Mouse (Mus musculus) G1E (cell line): Measurements from ENCODE around the gene Mterf2. TPM values are rescaled to one million over a fixed set of nuclear protein-coding genes. Genes with fewer than 3 reads are reported as not detected.

Experiments used
- ATAC-seq: 2 replicates; pipeline ENCODE4 v1.8.0; 2016; ENCODE audit warnings: mild to moderate bottlenecking; ENCODE audit not compliant: insufficient number of reproducible peaks, poor library complexity, low FRiP score, severe bottlenecking; ENCODE audit errors: extremely low read depth
- DNase-seq: peaks from one replicate; pipeline ENCODE4 v3.0.0; 2012; ENCODE audit warnings: low spot score
- H3K27me3 ChIP-seq: 2 replicates; pipeline ENCODE4 v1.6.1; 2012; ENCODE audit warnings: mild to moderate bottlenecking, low read length, inconsistent platforms; ENCODE audit not compliant: insufficient read depth
- H3K36me3 ChIP-seq: replicated peaks from 2 replicates; pipeline ENCODE3; 2012; ENCODE audit warnings: mild to moderate bottlenecking, inconsistent platforms
- H3K4me1 ChIP-seq: 2 replicates; pipeline ENCODE4 v1.6.1; 2012; ENCODE audit warnings: low read depth, low read length, inconsistent platforms, mixed read lengths; ENCODE audit not compliant: insufficient read depth
- H3K4me3 ChIP-seq: 2 replicates; pipeline ENCODE4 v1.5.1; 2012; ENCODE audit warnings: low read depth, mild to moderate bottlenecking, inconsistent platforms, low read length, moderate library complexity, mixed read lengths
- H3K9me3 ChIP-seq: replicated peaks from 2 replicates; pipeline ENCODE4 v1.6.1; 2012; ENCODE audit warnings: inconsistent platforms
- CTCF ChIP-seq: IDR thresholded peaks from 2 replicates; pipeline ENCODE4 v1.5.1; 2012; ENCODE audit warnings: low read depth, low read length, inconsistent platforms, mixed read lengths
- GATA1 ChIP-seq: IDR thresholded peaks from 2 replicates; pipeline ENCODE4 v1.6.1; 2012; ENCODE audit warnings: borderline replicate concordance, low read length, inconsistent platforms, mixed read lengths
- GATA2 ChIP-seq: IDR thresholded peaks from 2 replicates; pipeline ENCODE4 v1.6.1; 2012; ENCODE audit warnings: low read depth, low read length, inconsistent platforms, borderline replicate concordance
- POLR2AphosphoS5 ChIP-seq: IDR thresholded peaks from 2 replicates; pipeline ENCODE4 v1.6.1; 2012; ENCODE audit warnings: low read depth, low read length, inconsistent platforms; ENCODE audit not compliant: insufficient replicate concordance
- TAL1 ChIP-seq: conservative IDR thresholded peaks from 2 replicates; pipeline ENCODE4 v1.6.1; 2012; ENCODE audit warnings: low read depth, low read length, inconsistent platforms, mixed read lengths
- polyA plus RNA-seq: library from polyadenylated mRNA; stranded (reverse); fragments of >175 nt; gene quantifications from 2 replicates; pipeline ENCODE4 v1.2.3, GENCODE M21; 2012
- total RNA-seq, 2 experiments: library from RNA; stranded (forward) in 1 of 2; stranded (reverse) in 1 of 2; fragments of 200-1000 nt in 1 of 2; fragments of >200 nt in 1 of 2; fragmentation: Nextera tagmentation in 1 of 2; gene quantifications; 2 replicates each; pipeline ENCODE4 v1.2.3; 2014 to 2017

The Mterf2 gene
- total RNA-seq (2014; fragmentation: Nextera tagmentation) (13.8 and 15.4 TPM in 2 replicates), total RNA-seq (2017) (28.3 and 35.3 TPM in 2 replicates), polyA plus RNA-seq (0.54 and 0.59 TPM in 2 replicates)

DNA sequence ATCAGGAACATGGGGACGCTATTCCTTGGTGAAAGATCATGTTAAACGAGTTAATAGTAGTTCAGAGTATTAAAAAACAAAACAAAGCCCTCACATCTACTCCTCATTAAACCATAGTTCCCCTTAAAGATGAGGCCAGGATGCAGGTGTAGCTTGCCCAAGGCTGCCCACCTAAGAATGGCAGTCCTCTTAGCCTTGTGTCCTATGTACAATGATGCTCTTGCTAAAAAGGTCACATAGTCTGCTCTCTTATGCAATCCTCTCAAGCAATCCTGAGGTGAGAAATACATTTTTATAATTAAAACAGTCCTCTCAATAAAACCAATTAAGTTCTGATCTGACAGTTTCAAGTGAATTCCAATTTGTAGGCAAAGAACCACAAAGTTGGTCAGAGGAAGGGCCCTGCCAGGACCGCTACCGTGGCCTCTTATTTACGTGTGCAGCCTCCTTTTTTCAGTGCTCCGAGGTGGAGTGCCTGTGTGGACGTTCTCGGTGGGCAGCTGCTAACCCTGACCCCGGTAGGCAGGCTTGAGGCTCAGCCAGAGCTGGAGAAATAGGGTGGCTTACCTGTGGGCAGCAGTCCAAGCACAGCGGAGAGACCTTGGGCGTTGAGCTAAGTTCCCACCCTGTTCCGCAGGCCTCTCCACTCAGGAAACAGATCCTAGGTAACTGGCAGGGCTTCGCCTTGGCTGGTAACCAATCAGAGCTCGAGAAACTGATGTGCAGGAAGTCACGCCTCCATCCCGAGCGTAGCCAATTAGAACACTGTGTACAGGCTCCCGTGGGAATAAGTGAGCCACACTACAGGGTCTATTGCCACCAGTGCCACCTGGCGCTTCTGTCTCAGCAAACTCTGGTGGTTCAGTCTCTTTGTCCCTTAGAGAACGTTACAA is at the start of gene Mterf2:
Mterf2 (minus strand) TSS at position 633 of the 893 bp plus-strand sequence.
- ATAC-seq: peak; percentile 100
- H3K4me1 ChIP-seq: peaks cover 20% of the 10 kb centered on the region
- TF ChIP-seq TAL1 (no peak), GATA2 (no peak), POLR2AphosphoS5 (no peak), GATA1 (no peak), CTCF (no peak)
- H3K9me3 ChIP-seq: no peaks in the 10 kb centered on the region
- H3K4me3 ChIP-seq: peak within 1 kb of the TSS; percentile 85
- no peaks in the 10 kb centered on the region for H3K27me3 ChIP-seq
- peak; percentile 88 for DNase-seq
- peaks cover 31% of the 10 kb centered on the region for H3K36me3 ChIP-seq

DNA sequence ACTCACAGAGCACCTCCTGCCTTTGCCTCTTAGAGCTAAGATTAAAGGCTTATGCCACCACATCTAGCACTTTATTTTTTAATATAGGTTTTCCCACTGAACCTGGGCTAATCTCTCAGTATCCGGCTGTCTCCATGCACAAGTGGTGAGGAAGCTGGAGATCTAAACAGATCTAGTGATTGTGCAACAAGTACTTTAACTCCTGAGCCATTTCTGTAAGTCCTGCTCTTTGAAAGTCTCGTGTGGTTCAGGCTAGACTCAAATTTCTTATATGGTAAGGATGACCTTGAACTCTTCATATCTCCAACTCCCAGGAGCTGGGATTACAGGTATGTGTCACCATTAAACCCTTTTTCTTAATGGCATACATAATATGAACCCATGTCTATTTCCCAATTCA is 48.8 kb upstream of the Mterf2 start:
- Histone ChIP-seq H3K27me3 (no peaks in the 10 kb centered on the region), H3K36me3 (no peaks in the 10 kb centered on the region), H3K4me3 (no peak overlapping the region), H3K4me1 (no peaks in the 10 kb centered on the region), H3K9me3 (no peaks in the 10 kb centered on the region)
- no peak for ATAC-seq
- TF ChIP-seq TAL1 (no peak), POLR2AphosphoS5 (no peak), CTCF (no peak), GATA1 (no peak), GATA2 (no peak)
- DNase-seq: no peak

DNA sequence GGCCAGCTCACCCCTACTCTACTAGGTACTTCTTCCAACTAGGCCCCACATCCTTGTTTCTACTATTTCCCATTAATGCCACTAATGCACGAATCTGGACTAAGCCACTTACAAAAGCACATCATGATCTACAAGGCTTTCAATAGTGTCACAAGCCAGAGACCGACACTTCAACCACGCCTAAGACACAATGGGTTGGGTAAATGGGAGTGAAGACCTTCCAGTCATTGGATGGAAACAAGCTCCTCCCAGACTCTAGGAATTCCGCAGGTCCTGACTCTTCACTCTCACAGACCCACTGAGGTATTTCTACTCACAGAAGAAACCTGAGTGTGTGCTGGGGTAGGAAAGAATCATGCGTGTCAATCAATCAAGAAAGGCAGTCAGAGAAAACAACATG is 37.5 kb upstream of the Mterf2 start:
- DNase-seq (no peak), ATAC-seq (no peak)
- no peaks in the 10 kb centered on the region for H3K4me1 ChIP-seq
- TF ChIP-seq POLR2AphosphoS5 (no peak), GATA2 (no peak), GATA1 (no peak), TAL1 (no peak), CTCF (no peak)
- H3K9me3 ChIP-seq: no peaks in the 10 kb centered on the region
- H3K27me3 ChIP-seq: no peaks in the 10 kb centered on the region
- H3K36me3 ChIP-seq: no peaks in the 10 kb centered on the region
- no peak overlapping the region for H3K4me3 ChIP-seq

DNA sequence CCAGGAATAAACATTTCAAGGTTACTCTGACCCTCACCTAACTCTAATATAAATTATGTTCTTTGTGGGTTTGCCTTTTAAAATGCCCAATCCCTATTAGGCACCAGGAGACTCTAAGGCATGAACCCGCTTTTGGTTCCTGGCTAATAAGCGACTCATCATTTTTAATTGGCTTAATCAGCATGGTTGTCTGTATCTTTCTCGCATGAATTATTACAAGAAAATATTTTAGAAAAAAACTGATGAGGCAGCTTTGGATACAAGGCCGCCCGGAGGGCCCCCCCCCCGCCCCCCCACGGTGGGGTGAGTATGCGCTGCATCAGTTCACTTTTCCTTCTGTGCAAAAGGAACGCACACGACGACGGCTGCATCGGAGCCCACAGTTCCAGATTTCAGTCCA is 37.0 kb upstream of the Mterf2 start:
- H3K36me3 ChIP-seq: no peaks in the 10 kb centered on the region

DNA sequence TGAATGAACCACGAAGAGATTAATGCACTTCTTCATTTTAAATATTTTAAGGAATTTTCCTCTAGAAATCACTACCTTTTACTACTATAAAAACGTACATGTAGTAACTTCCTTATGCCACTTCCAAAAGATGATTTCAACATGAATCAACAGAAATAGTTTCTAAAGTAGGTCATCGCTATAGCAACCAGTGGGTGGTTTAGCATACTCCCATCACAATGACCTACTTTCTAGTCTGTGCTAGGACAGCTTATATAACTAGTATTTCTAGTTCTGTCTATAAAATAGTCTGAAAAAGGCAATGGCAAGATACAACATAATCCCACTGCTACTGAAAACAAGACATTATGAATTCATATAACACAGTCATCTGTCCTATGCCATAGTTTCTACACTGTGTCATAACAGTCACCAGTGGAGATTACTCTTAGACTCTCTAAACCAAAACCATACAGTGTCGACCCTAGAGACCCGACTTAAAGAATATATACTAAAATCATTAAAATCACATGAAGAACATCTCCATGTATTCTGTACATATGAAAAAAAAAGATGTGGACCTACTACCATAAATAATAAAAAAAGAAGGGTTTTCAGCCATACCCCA is 34.0 kb upstream of the Mterf2 start:
- no peak overlapping the region for H3K4me3 ChIP-seq
- no peaks in the 10 kb centered on the region for H3K27me3 ChIP-seq
- no peaks in the 10 kb centered on the region for H3K36me3 ChIP-seq
- TF ChIP-seq CTCF (no peak), TAL1 (no peak), POLR2AphosphoS5 (no peak), GATA1 (no peak), GATA2 (no peak)
- ATAC-seq (no peak), DNase-seq (no peak)
- no peaks in the 10 kb centered on the region for H3K9me3 ChIP-seq
- no peaks in the 10 kb centered on the region for H3K4me1 ChIP-seq

More for the DNA sequence above, 37.0 kb upstream of the Mterf2 start:
- no peak overlapping the region for H3K4me3 ChIP-seq
- H3K4me1 ChIP-seq: no peaks in the 10 kb centered on the region
- ATAC-seq (no peak), DNase-seq (no peak)
- TF ChIP-seq GATA1: no peak
- no peak for TF ChIP-seq TAL1
- TF ChIP-seq GATA2: no peak
- TF ChIP-seq POLR2AphosphoS5: no peak
- TF ChIP-seq CTCF: no peak
- H3K9me3 ChIP-seq: no peaks in the 10 kb centered on the region
- no peaks in the 10 kb centered on the region for H3K27me3 ChIP-seq
